Mouse (Mus musculus) midbrain, embryonic 15.5 days (tissue): ENCODE data around the gene Cyp2c66. TPM values are rescaled to one million over a fixed set of nuclear protein-coding genes. Genes with fewer than 3 reads are reported as not detected.
"Not testable (repeated sequence)": the region's sequence is repeated elsewhere in the genome, so short reads cannot be mapped to it uniquely, and the experiment has no call there.

Experiments
- ATAC-seq: fragments of 200-750 bp; cut with Nextera tagmentation; replicated peaks from 2 replicates; pipeline ENCODE4 v1.8.0; 2017; ENCODE audit warnings: moderate TSS enrichment
- H3K27ac ChIP-seq: fragments of 300-500 bp; sonication (generic); 2 replicates; pipeline ENCODE4 v1.5.1; 2015; ENCODE audit warnings: mild to moderate bottlenecking, inconsistent platforms
- H3K27me3 ChIP-seq: fragments of 300-500 bp; sonication (generic); replicated peaks from 2 replicates; pipeline ENCODE4 v1.6.1; 2015; ENCODE audit warnings: inconsistent platforms
- H3K36me3 ChIP-seq: fragments of 300-500 bp; sonication (generic); replicated peaks from 2 replicates; pipeline ENCODE4 v1.6.1; 2015; ENCODE audit warnings: inconsistent platforms
- H3K4me1 ChIP-seq: fragments of 300-500 bp; sonication (generic); 2 replicates; pipeline ENCODE4 v1.6.1; 2015; ENCODE audit warnings: inconsistent platforms
- H3K4me2 ChIP-seq: fragments of 300-500 bp; sonication (generic); 2 replicates; pipeline ENCODE4 v1.6.1; 2015; ENCODE audit warnings: inconsistent platforms, mild to moderate bottlenecking, moderate library complexity
- H3K4me3 ChIP-seq: fragments of 300-500 bp; sonication (generic); 2 replicates; pipeline ENCODE4 v1.5.1; 2015; ENCODE audit warnings: mild to moderate bottlenecking, inconsistent platforms
- H3K9ac ChIP-seq: fragments of 300-500 bp; sonication (generic); 2 replicates; pipeline ENCODE4 v1.6.1; 2015; ENCODE audit warnings: mild to moderate bottlenecking, inconsistent platforms
- H3K9me3 ChIP-seq: fragments of 300-500 bp; sonication (generic); 2 replicates; pipeline ENCODE4 v1.6.1; 2016; ENCODE audit warnings: inconsistent platforms
- WGBS: fragments of 180-500 bp; shearing (Covaris S2); methylation state at CpG from one replicate; pipeline ENCODE4 v1.1.7; 2015; ENCODE audit warnings: mixed read lengths; 5-methylcytosine and 5-hydroxymethylcytosine counted together
- polyA plus RNA-seq: library from polyadenylated mRNA; unstranded; fragments of >200 nt; fragmentation: Nextera tagmentation; extraction: Ambion mirVana; gene quantifications from 2 replicates; pipeline ENCODE4 v1.2.1, GENCODE M21; 2015

Cyp2c66 gene
- polyA plus RNA-seq, result not detected in 2 replicates

- Histone ChIP-seq H3K27me3 (no peaks in the 10 kb centered on the region), H3K9ac (no peak within 1 kb of the TSS), H3K36me3 (no peaks in the 10 kb centered on the region), H3K9me3 (no peaks in the 10 kb centered on the region), H3K4me1 (no peaks in the 10 kb centered on the region), H3K4me3 (no peak within 1 kb of the TSS), H3K4me2 (no peak within 1 kb of the TSS), H3K27ac (no peak within 1 kb of the TSS)
- 68% methylated on average over 1 of the region's 1 CpGs for WGBS
- ATAC-seq, result no peak
Measured at GRCm38 (mm10) chr19:39113644-39114043, at the start of gene Cyp2c66. Gene Cyp2c66 (plus strand): TSS chr19:39113898.

- not testable (repeated sequence) for H3K27me3 ChIP-seq, H3K4me2 ChIP-seq, H3K4me3 ChIP-seq, ATAC-seq, H3K27ac ChIP-seq, H3K36me3 ChIP-seq, H3K9me3 ChIP-seq, H3K9ac ChIP-seq, H3K4me1 ChIP-seq
- WGBS, result 77% methylated on average over 2 of the region's 2 CpGs
Measured at GRCm38 (mm10) chr19:39098779-39099178, 14.9 kb upstream of the Cyp2c66 start.

- not testable (repeated sequence) for ATAC-seq, H3K4me3 ChIP-seq, H3K27me3 ChIP-seq, H3K36me3 ChIP-seq, H3K4me2 ChIP-seq, H3K9me3 ChIP-seq, H3K9ac ChIP-seq, H3K4me1 ChIP-seq, H3K27ac ChIP-seq
- 88% methylated on average over 19 of the region's 19 CpGs for WGBS
Measured at GRCm38 (mm10) chr19:39156836-39157235, 43.1 kb downstream of the Cyp2c66 start.

Other genes starting within 250 kb of the Cyp2c66 start
- gene Hells, start 183.0 kb upstream of the Cyp2c66 start, polyA plus RNA-seq, result 6.1 and 9.4 TPM in 2 replicates
- gene Cyp2c55, start 106.9 kb upstream of the Cyp2c66 start, polyA plus RNA-seq, result not detected in 2 replicates
- not detected in 2 replicates for gene Cyp2c65, start 52.9 kb upstream of the Cyp2c66 start, polyA plus RNA-seq
- gene Cyp2c29, start 155.5 kb downstream of the Cyp2c66 start, polyA plus RNA-seq, result not detected in 2 replicates